Comparison of ENCODE assay signal across 12 mouse cellular contexts in the genomic region with DNA sequence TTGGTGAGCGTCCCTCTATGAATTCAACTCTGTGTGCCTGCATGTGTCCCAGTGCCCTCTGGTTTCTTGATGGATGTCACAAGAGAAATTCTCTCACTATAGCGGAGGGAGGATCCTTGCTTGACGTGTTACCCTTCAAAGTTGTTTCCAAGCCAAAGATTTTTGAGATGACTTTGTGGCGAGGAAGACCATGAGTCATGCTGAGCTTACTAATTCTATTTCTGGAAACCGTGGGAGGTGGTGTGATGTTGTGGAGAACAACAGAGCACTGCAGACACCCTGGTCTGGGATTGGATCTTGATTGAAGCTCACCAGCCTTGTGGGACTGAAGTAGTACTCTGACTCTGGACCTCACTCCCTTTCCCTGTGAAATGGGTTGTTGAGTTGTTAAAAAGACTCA.
A peak's percentile ranks its signal among the peaks of the same experiment; 100 is the strongest.
DNase-seq lines count a peak whose midpoint lies in the region; ATAC-seq lines count a peak whose summit lies in the region.
"Had no signal": no experiment of that assay in that cellular context is flagged by ENCODE, and none has a peak within 500 bp of the region (broad histone marks: within the 10 kb centered on the region; RNA-seq: fewer than 3 reads in every experiment).

No protein-coding gene starts in this region.

- 0 out of 2 replicates have a peak overlapping the region, but pooled peaks have one; percentile 20 for H3K27ac ChIP-seq in heart, embryonic 15.5 days
- no peak overlapping the region for H3K27ac ChIP-seq in kidney, embryonic 15.5 days
- H3K27ac ChIP-seq: embryonic facial prominence, embryonic 12.5 days; liver, embryonic 12.5 days had no signal

- no peak for ATAC-seq in heart, embryonic 15.5 days (replicated peaks; ENCODE audit: insufficient number of reproducible peaks, insufficient read depth, low FRiP score, low read depth)
- no peak for ATAC-seq in kidney, embryonic 15.5 days (replicated peaks; ENCODE audit: low FRiP score)
- ATAC-seq: liver, embryonic 12.5 days had no signal

- no peaks in the 10 kb centered on the region for H3K27me3 ChIP-seq in heart, embryonic 15.5 days
- H3K27me3 ChIP-seq in kidney, embryonic 15.5 days, result no peaks in the 10 kb centered on the region
- H3K27me3 ChIP-seq: embryonic facial prominence, embryonic 12.5 days; liver, embryonic 12.5 days had no signal

- DNase-seq in right cerebral cortex, adult 18-20 months, result peak; percentile 66
- DNase-seq in right cerebral cortex, postnatal 10 days (ENCODE audit: low spot score in 2 of 2), result no peak
- peak; percentile 50 for DNase-seq in T-cell, adult 2 months (ENCODE audit: low spot score)
- DNase-seq in cerebellum, adult 11-12 months, result no peak
- no peak for DNase-seq in right cerebral cortex, postnatal 25 days
- DNase-seq: cerebellum, adult 18-20 months; layer of hippocampus, adult 9-11 months; thymus, postnatal 4 days had no signal

- no peaks in the 10 kb centered on the region for H3K36me3 ChIP-seq in heart, embryonic 15.5 days
- no peaks in the 10 kb centered on the region for H3K36me3 ChIP-seq in kidney, embryonic 15.5 days
- H3K36me3 ChIP-seq: embryonic facial prominence, embryonic 12.5 days; liver, embryonic 12.5 days had no signal

- H3K4me1 ChIP-seq in heart, embryonic 15.5 days (replicated peaks), result peaks cover 16% of the 10 kb centered on the region
- peaks cover 27% of the 10 kb centered on the region for H3K4me1 ChIP-seq in kidney, embryonic 15.5 days

- no peaks in the 10 kb centered on the region for H3K9me3 ChIP-seq in heart, embryonic 15.5 days (replicated peaks)
- no peaks in the 10 kb centered on the region for H3K9me3 ChIP-seq in kidney, embryonic 15.5 days (replicated peaks)
- H3K9me3 ChIP-seq: embryonic facial prominence, embryonic 12.5 days; liver, embryonic 12.5 days had no signal

- H3K4me3 ChIP-seq in heart, embryonic 15.5 days, result no peak overlapping the region
- no peak overlapping the region for H3K4me3 ChIP-seq in kidney, embryonic 15.5 days (replicated peaks)
- H3K4me3 ChIP-seq: embryonic facial prominence, embryonic 12.5 days; liver, embryonic 12.5 days had no signal

- H3K4me2 ChIP-seq in heart, embryonic 15.5 days, result no peak overlapping the region
- H3K4me2 ChIP-seq in kidney, embryonic 15.5 days, result no peak overlapping the region
- H3K4me2 ChIP-seq: embryonic facial prominence, embryonic 12.5 days; liver, embryonic 12.5 days had no signal

- H3K9ac ChIP-seq in heart, embryonic 15.5 days, result no peak overlapping the region
- no peak overlapping the region for H3K9ac ChIP-seq in kidney, embryonic 15.5 days
- H3K9ac ChIP-seq: embryonic facial prominence, embryonic 12.5 days; liver, embryonic 12.5 days had no signal

- WGBS in heart, embryonic 15.5 days, result 35% methylated on average over 5 of the region's 5 CpGs
- 81% methylated on average over 5 of the region's 5 CpGs for WGBS in kidney, embryonic 15.5 days

Comparison
In these comparisons a context has a peak if more than half of its experiments do, and no peak if none do; other contexts are left out.
1. DNase-seq: peak in right cerebral cortex, adult 18-20 months (single experiment) and T-cell, adult 2 months (single experiment); none in right cerebral cortex, postnatal 10 days (0 of 2), cerebellum, adult 11-12 months (single experiment) and right cerebral cortex, postnatal 25 days (single experiment).